Mouse (Mus musculus): ENCODE measurements around the gene Gm45785. TPM values are rescaled to one million over a fixed set of nuclear protein-coding genes. Genes with fewer than 3 reads are reported as not detected.

Gm45785 gene
- polyA plus RNA-seq, 1 experiment from 2014 or later, result not detected

Other genes with a start within 250 kb of the Gm45785 start
- gene Olfr61, start 227.4 kb downstream of the Gm45785 start, polyA plus RNA-seq (2016; fragmentation: Nextera tagmentation; extraction: Ambion mirVana), result not detected in 2 replicates
- gene Olfr53, start 209.9 kb downstream of the Gm45785 start, polyA plus RNA-seq (2016; fragmentation: Nextera tagmentation; extraction: Ambion mirVana), result not detected in 2 replicates
- not detected in 2 replicates for gene Olfr539, start 196.4 kb downstream of the Gm45785 start, polyA plus RNA-seq (2016; fragmentation: Nextera tagmentation; extraction: Ambion mirVana)
- gene Olfr45, start 174.4 kb downstream of the Gm45785 start, polyA plus RNA-seq (2016; fragmentation: Nextera tagmentation; extraction: Ambion mirVana), result not detected in 2 replicates
- not detected in 2 replicates for gene Olfr541, start 159.1 kb downstream of the Gm45785 start, polyA plus RNA-seq (2016; fragmentation: Nextera tagmentation; extraction: Ambion mirVana)
- not detected in 2 replicates for gene Cyp2e1, start 92.6 kb downstream of the Gm45785 start, polyA plus RNA-seq (2016; fragmentation: Nextera tagmentation; extraction: Ambion mirVana)
- gene Syce1, start 68.5 kb downstream of the Gm45785 start, polyA plus RNA-seq (2016; fragmentation: Nextera tagmentation; extraction: Ambion mirVana), result 0.23 and 0.30 TPM in 2 replicates
- 13.2 and 15.3 TPM in 2 replicates for gene Zfp941, start 34.2 kb downstream of the Gm45785 start, polyA plus RNA-seq (2016; fragmentation: Nextera tagmentation; extraction: Ambion mirVana)
- not detected in 2 replicates for gene Urah, start 21.3 kb downstream of the Gm45785 start, polyA plus RNA-seq (2016; fragmentation: Nextera tagmentation; extraction: Ambion mirVana)
- gene Scgb1c1, start 10.8 kb downstream of the Gm45785 start, polyA plus RNA-seq (2016; fragmentation: Nextera tagmentation; extraction: Ambion mirVana), result not detected in 2 replicates
- not detected in 2 replicates for gene Odf3, start 8.5 kb downstream of the Gm45785 start, polyA plus RNA-seq (2016; fragmentation: Nextera tagmentation; extraction: Ambion mirVana)
- gene Ric8a, start 626 bp upstream of the Gm45785 start, polyA plus RNA-seq (2016; fragmentation: Nextera tagmentation; extraction: Ambion mirVana), result 89.1 and 94.8 TPM in 2 replicates
- gene Bet1l, start 1.2 kb upstream of the Gm45785 start, polyA plus RNA-seq (2016; fragmentation: Nextera tagmentation; extraction: Ambion mirVana), result 30.3 and 34.2 TPM in 2 replicates
- 293 and 317 TPM in 2 replicates for gene Psmd13, start 25.6 kb upstream of the Gm45785 start, polyA plus RNA-seq (2016; fragmentation: Nextera tagmentation; extraction: Ambion mirVana)
- gene Sirt3, start 26.0 kb upstream of the Gm45785 start, polyA plus RNA-seq (2016; fragmentation: Nextera tagmentation; extraction: Ambion mirVana), result 32.4 and 33.1 TPM in 2 replicates
- 1.9 and 2.2 TPM in 2 replicates for gene Cox8b, start 44.1 kb upstream of the Gm45785 start, polyA plus RNA-seq (2016; fragmentation: Nextera tagmentation; extraction: Ambion mirVana)
- 0.08 TPM in 1 of 2 replicates, not detected in the other for gene Nlrp6, start 64.6 kb upstream of the Gm45785 start, polyA plus RNA-seq (2016; fragmentation: Nextera tagmentation; extraction: Ambion mirVana)
- 11.2 and 12.2 TPM in 2 replicates for gene Pgghg, start 85.1 kb upstream of the Gm45785 start, polyA plus RNA-seq (2016; fragmentation: Nextera tagmentation; extraction: Ambion mirVana)
- 1.2 and 1.6 TPM in 2 replicates for gene Ifitm5, start 94.0 kb upstream of the Gm45785 start, polyA plus RNA-seq (2016; fragmentation: Nextera tagmentation; extraction: Ambion mirVana)
- gene Gm45717, start 99.6 kb upstream of the Gm45785 start, polyA plus RNA-seq (2016; fragmentation: Nextera tagmentation; extraction: Ambion mirVana), result 0.55 TPM in 1 of 2 replicates, not detected in the other
- 314 and 316 TPM in 2 replicates for gene Ifitm2, start 99.7 kb upstream of the Gm45785 start, polyA plus RNA-seq (2016; fragmentation: Nextera tagmentation; extraction: Ambion mirVana)
- 10.1 and 13.6 TPM in 2 replicates for gene Ifitm1, start 110.9 kb upstream of the Gm45785 start, polyA plus RNA-seq (2016; fragmentation: Nextera tagmentation; extraction: Ambion mirVana)
- gene Ifitm3, start 154.4 kb upstream of the Gm45785 start, polyA plus RNA-seq (2016; fragmentation: Nextera tagmentation; extraction: Ambion mirVana), result 23.9 and 29.2 TPM in 2 replicates
- gene Ifitm6, start 161.6 kb upstream of the Gm45785 start, polyA plus RNA-seq (2016; fragmentation: Nextera tagmentation; extraction: Ambion mirVana), result 0.42 and 0.54 TPM in 2 replicates
- not detected in 2 replicates for gene Gm17387, start 172.8 kb upstream of the Gm45785 start, polyA plus RNA-seq (2016; fragmentation: Nextera tagmentation; extraction: Ambion mirVana)
- gene B4galnt4, start 204.8 kb upstream of the Gm45785 start, polyA plus RNA-seq (2016; fragmentation: Nextera tagmentation; extraction: Ambion mirVana), result 40.8 and 41.5 TPM in 2 replicates
- gene Pkp3, start 221.9 kb upstream of the Gm45785 start, polyA plus RNA-seq (2016; fragmentation: Nextera tagmentation; extraction: Ambion mirVana), result 1.6 and 3.1 TPM in 2 replicates
- gene Sigirr, start 244.2 kb upstream of the Gm45785 start, polyA plus RNA-seq (2016; fragmentation: Nextera tagmentation; extraction: Ambion mirVana), result 1.6 and 2.3 TPM in 2 replicates